Mouse (Mus musculus): ENCODE results near the gene Lrrc52. TPM values are rescaled to one million over a fixed set of nuclear protein-coding genes. Genes with fewer than 3 reads are reported as not detected.

The Lrrc52 gene
- total and polyA plus RNA-seq, 3 experiments = not detected

GRCm38 (mm10) chr1:167486959-167487680 is 20.5 kb upstream of the Lrrc52 start:
- no peaks in the 10 kb centered on the region for H3K79me2 ChIP-seq (replicated peaks; ENCODE audit: control insufficient read depth, extremely low read depth, insufficient read depth, poor library complexity, severe bottlenecking)
- H3K4me2 ChIP-seq (ENCODE audit: insufficient read depth, low read depth, poor library complexity, severe bottlenecking) = no peak overlapping the region
- no peak overlapping the region for H3K27ac ChIP-seq (ENCODE audit: insufficient read depth, low read depth)
- H3K4me3 ChIP-seq (replicated peaks in 1 of 3; ENCODE audit: low read depth in 2 of 3, low read length in 2 of 3, poor library complexity in 1 of 3) = no peak overlapping the region
- H3K27me3 ChIP-seq (replicated peaks) = peaks cover 70% of the 10 kb centered on the region
- H3K4me1 ChIP-seq (ENCODE audit: control insufficient read depth in 1 of 2, insufficient read depth in 2 of 2) = no peaks in the 10 kb centered on the region
- no peaks in the 10 kb centered on the region for H3K36me3 ChIP-seq (replicated peaks in 1 of 2; ENCODE audit: control insufficient read depth in 1 of 2, insufficient read depth in 1 of 2, low read length in 1 of 2)
- no peak overlapping the region for H3K9ac ChIP-seq (ENCODE audit: insufficient read depth, low read depth)
- dilution Hi-C loops (cut with MboI; ENCODE audit: extremely low pct_ligation_motif_present, extremely low pct_unique_long_range_greater_than_20kb, low sequenced_read_pairs) (no loop called here), in situ Hi-C loops (cut with MboI; ENCODE audit: low pct_ligation_motif_present, low pct_unique_long_range_greater_than_20kb, low sequenced_read_pairs) (no loop called here)
- no peak for TF ChIP-seq MEF2A (IDR thresholded peaks at IDR 0.05; ENCODE audit: borderline replicate concordance, low read depth, low read length)
- no peak for DNase-seq (ENCODE audit: extremely low read depth)
- no peaks in the 10 kb centered on the region for H3K9me3 ChIP-seq (replicated peaks; ENCODE audit: low read length)

- in situ Hi-C loops (cut with MboI; ENCODE audit: low pct_ligation_motif_present, low pct_unique_long_range_greater_than_20kb, low sequenced_read_pairs) (no loop called here), dilution Hi-C loops (cut with MboI; ENCODE audit: extremely low pct_ligation_motif_present, extremely low pct_unique_long_range_greater_than_20kb, low sequenced_read_pairs) (no loop called here)
- Histone ChIP-seq H3K27me3 (replicated peaks) (peaks cover 40% of the 10 kb centered on the region), H3K4me2 (ENCODE audit: insufficient read depth, low read depth, poor library complexity, severe bottlenecking) (no peak overlapping the region), H3K27ac (ENCODE audit: insufficient read depth, low read depth) (no peak overlapping the region), H3K79me2 (replicated peaks; ENCODE audit: control insufficient read depth, extremely low read depth, insufficient read depth, poor library complexity, severe bottlenecking) (no peaks in the 10 kb centered on the region), H3K4me1 (ENCODE audit: control insufficient read depth in 1 of 2, insufficient read depth in 2 of 2) (no peaks in the 10 kb centered on the region), H3K36me3 (replicated peaks in 1 of 2; ENCODE audit: control insufficient read depth in 1 of 2, insufficient read depth in 1 of 2, low read length in 1 of 2) (no peaks in the 10 kb centered on the region), H3K9me3 (replicated peaks; ENCODE audit: low read length) (no peaks in the 10 kb centered on the region), H3K4me3 (replicated peaks in 1 of 3; ENCODE audit: low read depth in 2 of 3, low read length in 2 of 3, poor library complexity in 1 of 3) (no peak overlapping the region), H3K9ac (ENCODE audit: insufficient read depth, low read depth) (no peak overlapping the region)
- TF ChIP-seq SMC3 (IDR thresholded peaks at IDR 0.05; ENCODE audit: low read depth, low read length) (no peak), JUND (conservative IDR thresholded peaks at IDR 0.05; ENCODE audit: low read depth, low read length) (no peak), CTCF (conservative IDR thresholded peaks at IDR 0.05 in 1 of 2, IDR thresholded peaks at IDR 0.05 in 1 of 2; ENCODE audit: low read depth in 2 of 2, low read length in 2 of 2) (no peak), ZMIZ1 (IDR thresholded peaks at IDR 0.05; ENCODE audit: low read depth, low read length) (no peak), IRF4 (IDR thresholded peaks at IDR 0.05; ENCODE audit: low read depth, low read length) (no peak), CHD2 (IDR thresholded peaks at IDR 0.05; ENCODE audit: low read length) (no peak), HCFC1 (IDR thresholded peaks at IDR 0.05; ENCODE audit: low read depth, low read length) (no peak), SIN3A (IDR thresholded peaks at IDR 0.05; ENCODE audit: low read length) (no peak)
- no peak for DNase-seq (ENCODE audit: extremely low read depth)
These were observed 16.3 kb upstream of the Lrrc52 start for GRCm38 (mm10) chr1:167482863-167483262.

GRCm38 (mm10) chr1:167473585-167473984 is 7.0 kb upstream of the Lrrc52 start:
- in situ Hi-C loops (cut with MboI; ENCODE audit: low pct_ligation_motif_present, low pct_unique_long_range_greater_than_20kb, low sequenced_read_pairs) = no loop called here

More at GRCm38 (mm10) chr1:167473585-167473984, 7.0 kb upstream of the Lrrc52 start:
- Histone ChIP-seq H3K36me3 (replicated peaks in 1 of 2; ENCODE audit: control insufficient read depth in 1 of 2, insufficient read depth in 1 of 2, low read length in 1 of 2) (no peaks in the 10 kb centered on the region), H3K27me3 (replicated peaks) (peaks cover 41% of the 10 kb centered on the region), H3K4me1 (ENCODE audit: control insufficient read depth in 1 of 2, insufficient read depth in 2 of 2) (no peaks in the 10 kb centered on the region), H3K4me3 (replicated peaks in 1 of 3; ENCODE audit: low read depth in 2 of 3, low read length in 2 of 3, poor library complexity in 1 of 3) (no peak overlapping the region), H3K79me2 (replicated peaks; ENCODE audit: control insufficient read depth, extremely low read depth, insufficient read depth, poor library complexity, severe bottlenecking) (no peaks in the 10 kb centered on the region), H3K4me2 (ENCODE audit: insufficient read depth, low read depth, poor library complexity, severe bottlenecking) (no peak overlapping the region), H3K9me3 (replicated peaks; ENCODE audit: low read length) (no peaks in the 10 kb centered on the region), H3K27ac (ENCODE audit: insufficient read depth, low read depth) (no peak overlapping the region), H3K9ac (ENCODE audit: insufficient read depth, low read depth) (no peak overlapping the region)
- DNase-seq (ENCODE audit: extremely low read depth) = no peak
- dilution Hi-C loops (cut with MboI; ENCODE audit: extremely low pct_ligation_motif_present, extremely low pct_unique_long_range_greater_than_20kb, low sequenced_read_pairs) = no loop called here
- TF ChIP-seq EP300 (IDR thresholded peaks at IDR 0.05; ENCODE audit: low read length) (no peak), BHLHE40 (IDR thresholded peaks at IDR 0.05; ENCODE audit: low read depth, low read length) (no peak), ELF1 (IDR thresholded peaks at IDR 0.05; ENCODE audit: low read depth, low read length) (no peak), ZNF384 (IDR thresholded peaks at IDR 0.05; ENCODE audit: low read depth, low read length) (no peak), POLR2A (IDR thresholded peaks at IDR 0.05; ENCODE audit: low read depth, low read length) (no peak), SIN3A (IDR thresholded peaks at IDR 0.05; ENCODE audit: low read length) (no peak), IRF4 (IDR thresholded peaks at IDR 0.05; ENCODE audit: low read depth, low read length) (no peak), NELFE (IDR thresholded peaks at IDR 0.05; ENCODE audit: low read depth, low read length) (no peak), E2F4 (IDR thresholded peaks at IDR 0.05; ENCODE audit: insufficient replicate concordance, low read depth, low read length) (no peak), NRF1 (IDR thresholded peaks at IDR 0.05; ENCODE audit: low read depth, low read length) (no peak)

Measured in CH12.LX (cell line).